ENCODE assay signal across 8 mouse cellular contexts in genomic region chr7:28801901-28802670, GRCm38 (mm10). TPM values are rescaled to one million over a fixed set of nuclear protein-coding genes. Genes with fewer than 3 reads are reported as not detected.
DNase-seq lines count a peak whose midpoint lies in the region; ATAC-seq and TF ChIP-seq lines count a peak whose summit lies in the region.

No protein-coding gene starts in this region.

- peak; percentile 21; the same call in 1 of the 2 replicates for ATAC-seq in kidney, embryonic 14.5 days (ENCODE audit: low FRiP score, low TSS enrichment)

- 0 out of 2 replicates have a peak overlapping the region, but pooled peaks have one; percentile 33 for H3K4me2 ChIP-seq in CH12.LX (ENCODE audit: insufficient read depth, low read depth, poor library complexity, severe bottlenecking)
- peak overlapping the region; percentile 26; the same call in 1 of the 2 replicates for H3K4me2 ChIP-seq in kidney, embryonic 14.5 days (replicated peaks; ENCODE audit: low read depth, low read length)

- no peak overlapping the region for H3K4me3 ChIP-seq in CH12.LX (replicated peaks in 1 of 3; ENCODE audit: low read depth in 2 of 3, low read length in 2 of 3, poor library complexity in 1 of 3)
- H3K4me3 ChIP-seq in heart, adult 2 months = no peak overlapping the region
- no peak overlapping the region for H3K4me3 ChIP-seq in kidney, embryonic 14.5 days (ENCODE audit: low read length)

- H3K27me3 ChIP-seq in CH12.LX (replicated peaks) = no peaks in the 10 kb centered on the region
- H3K27me3 ChIP-seq in heart, adult 2 months (ENCODE audit: control insufficient read depth, insufficient read depth, low read length) = no peaks in the 10 kb centered on the region
- H3K27me3 ChIP-seq in kidney, embryonic 14.5 days (ENCODE audit: control insufficient read depth, insufficient read depth, low read length) = no peaks in the 10 kb centered on the region

- dilution Hi-C loops in CH12.LX (cut with MboI; ENCODE audit: extremely low pct_ligation_motif_present, extremely low pct_unique_long_range_greater_than_20kb, low sequenced_read_pairs) = no loop called here

- peaks cover 21 to 32% of the 10 kb centered on the region in 2 experiments for H3K36me3 ChIP-seq in CH12.LX (replicated peaks in 1 of 2; ENCODE audit: control insufficient read depth in 1 of 2, insufficient read depth in 1 of 2, low read length in 1 of 2)
- no peaks in the 10 kb centered on the region for H3K36me3 ChIP-seq in heart, adult 2 months (ENCODE audit: control insufficient read depth, insufficient read depth, low read length)
- no peaks in the 10 kb centered on the region for H3K36me3 ChIP-seq in kidney, embryonic 14.5 days (ENCODE audit: control insufficient read depth, insufficient read depth, low read length)

- H3K9me3 ChIP-seq in CH12.LX (replicated peaks; ENCODE audit: low read length) = no peaks in the 10 kb centered on the region
- H3K9me3 ChIP-seq in kidney, embryonic 14.5 days (ENCODE audit: control insufficient read depth, low read length) = no peaks in the 10 kb centered on the region

- no peak for TF ChIP-seq EP300 in CH12.LX (IDR thresholded peaks at IDR 0.05; ENCODE audit: low read length)
- no peak for TF ChIP-seq EP300 in heart, adult 2 months (IDR thresholded peaks at IDR 0.05; ENCODE audit: insufficient read depth, low read depth, low read length)

- peaks cover 6% of the 10 kb centered on the region for H3K79me2 ChIP-seq in CH12.LX (replicated peaks; ENCODE audit: control insufficient read depth, extremely low read depth, insufficient read depth, poor library complexity, severe bottlenecking)
- H3K79me2 ChIP-seq in heart, adult 2 months (replicated peaks; ENCODE audit: control insufficient read depth, insufficient read depth, low read length) = no peaks in the 10 kb centered on the region

- H3K4me1 ChIP-seq in CH12.LX (ENCODE audit: control insufficient read depth in 1 of 2, insufficient read depth in 2 of 2) = peaks cover 14 to 43% of the 10 kb centered on the region in 2 experiments
- H3K4me1 ChIP-seq in heart, adult 2 months (ENCODE audit: control insufficient read depth, insufficient read depth, low read length) = peaks cover 12% of the 10 kb centered on the region
- H3K4me1 ChIP-seq in kidney, embryonic 14.5 days (ENCODE audit: control insufficient read depth, insufficient read depth, low read length) = peaks cover 27% of the 10 kb centered on the region

- intact Hi-C loops in heart, adult 2 months (cut with DNase I) = no loop called here

- TF ChIP-seq RAD21 in CH12.LX (IDR thresholded peaks at IDR 0.05; ENCODE audit: low read depth, low read length) = no peak

- in situ Hi-C loops in CH12.LX (cut with MboI; ENCODE audit: low pct_ligation_motif_present, low pct_unique_long_range_greater_than_20kb, low sequenced_read_pairs) = no loop called here

- no peak for TF ChIP-seq CTCF in CH12.LX (conservative IDR thresholded peaks at IDR 0.05 in 1 of 2, IDR thresholded peaks at IDR 0.05 in 1 of 2; ENCODE audit: low read depth in 2 of 2, low read length in 2 of 2)
- peak; percentile 48 for TF ChIP-seq CTCF in heart, adult 2 months (IDR thresholded peaks at IDR 0.05)

- DNase-seq in CH12.LX (ENCODE audit: extremely low read depth) = no peak
- DNase-seq in adipocyte (ENCODE audit: low spot score) = peak; percentile 90
- peak in 1 of 2 experiments; percentile 58 for DNase-seq in heart, adult 2 months
- DNase-seq in lung, postnatal 4 days = peak; percentile 83 to 88
- DNase-seq in spleen, postnatal 14 days (ENCODE audit: low spot score in 2 of 2) = no peak
- DNase-seq in thymus, postnatal 4 days = no peak
- no peak for DNase-seq in testis, postnatal 10 days (ENCODE audit: low spot score)

- 27% methylated on average over 10 of the region's 10 CpGs for WGBS in heart, adult 2 months
- WGBS in kidney, embryonic 14.5 days = 16% methylated on average over 10 of the region's 10 CpGs

- no peak overlapping the region for H3K9ac ChIP-seq in CH12.LX (ENCODE audit: insufficient read depth, low read depth)
- H3K9ac ChIP-seq in heart, adult 2 months (ENCODE audit: low read depth, low read length) = no peak overlapping the region
- peak overlapping the region; percentile 14; the same call in 1 of the 2 replicates for H3K9ac ChIP-seq in kidney, embryonic 14.5 days (ENCODE audit: low read depth, low read length)

- TF ChIP-seq POLR2A in CH12.LX (IDR thresholded peaks at IDR 0.05; ENCODE audit: low read depth, low read length) = no peak
- TF ChIP-seq POLR2A in heart, adult 2 months (IDR thresholded peaks at IDR 0.05; ENCODE audit: insufficient read depth, low read depth, low read length) = no peak

- H3K27ac ChIP-seq in CH12.LX (ENCODE audit: insufficient read depth, low read depth) = peak overlapping the region; percentile 37; the same call in 1 of the 2 replicates
- peak overlapping the region; percentile 94 for H3K27ac ChIP-seq in heart, adult 2 months
- H3K27ac ChIP-seq in kidney, embryonic 14.5 days (ENCODE audit: low read depth, low read length) = peak overlapping the region; percentile 94

TF ChIP-seq in CH12.LX, 34 proteins besides CTCF, POLR2A, EP300 and RAD21:
- no peak for TF ChIP-seq MAZ (IDR thresholded peaks at IDR 0.05; ENCODE audit: low read depth, low read length)
- no peak for TF ChIP-seq GABPA (IDR thresholded peaks at IDR 0.05; ENCODE audit: insufficient replicate concordance, low read depth, low read length)
- 0 out of 2 replicates have a peak, but pooled peaks have one; percentile 3 for TF ChIP-seq NRF1 (IDR thresholded peaks at IDR 0.05; ENCODE audit: low read depth, low read length)
- TF ChIP-seq ZKSCAN1 (IDR thresholded peaks at IDR 0.05; ENCODE audit: borderline replicate concordance, low read depth, low read length) = no peak
- no peak for TF ChIP-seq MYC (IDR thresholded peaks at IDR 0.05; ENCODE audit: low read depth, low read length)
- no peak for TF ChIP-seq MAFK (IDR thresholded peaks at IDR 0.05; ENCODE audit: insufficient replicate concordance, low read length)
- no peak for TF ChIP-seq ZMIZ1 (IDR thresholded peaks at IDR 0.05; ENCODE audit: low read depth, low read length)
- no peak for TF ChIP-seq NELFE (IDR thresholded peaks at IDR 0.05; ENCODE audit: low read depth, low read length)

RNA-seq across cellular contexts. Expression of gene Hnrnpl, which starts 6.3 kb away (rescaled TPM):
- total RNA-seq in CH12.LX (2012; rRNA removed) = 296 and 342 TPM in 2 replicates
- 365 and 371 TPM in 2 replicates for total RNA-seq in CH12.LX (2014; rRNA removed)
- polyA plus RNA-seq in CH12.LX (2012; ENCODE audit: insufficient read length, low read depth) = 640 and 645 TPM in 2 replicates
- total RNA-seq in heart, adult 2 months (2021) = 100 to 1,000 TPM; 192 to 206 TPM
- polyA plus RNA-seq in heart, adult 2 months (2012; rRNA removed) = 208 and 348 TPM in 2 replicates
- polyA plus RNA-seq in kidney, embryonic 14.5 days (2014; fragmentation: Nextera tagmentation; extraction: Ambion mirVana) = 283 and 322 TPM in 2 replicates

RNA-seq across cellular contexts. Expression of gene Rinl, which starts 13.3 kb away (rescaled TPM):
- total RNA-seq in CH12.LX (2012; rRNA removed) = 60.9 and 65.5 TPM in 2 replicates
- 41.5 and 46.1 TPM in 2 replicates for total RNA-seq in CH12.LX (2014; rRNA removed)
- polyA plus RNA-seq in CH12.LX (2012; ENCODE audit: insufficient read length, low read depth) = 60.6 and 61.8 TPM in 2 replicates
- total RNA-seq in heart, adult 2 months (2021) = 1 to 10 TPM; 1.3 to 2.0 TPM
- polyA plus RNA-seq in heart, adult 2 months (2012; rRNA removed) = 3.2 and 3.3 TPM in 2 replicates
- polyA plus RNA-seq in kidney, embryonic 14.5 days (2014; fragmentation: Nextera tagmentation; extraction: Ambion mirVana) = 2.9 and 5.6 TPM in 2 replicates

RNA-seq across cellular contexts. Expression of gene Ech1, which starts 22.9 kb away (rescaled TPM):
- total RNA-seq in CH12.LX (2012; rRNA removed) = 103 and 124 TPM in 2 replicates
- total RNA-seq in CH12.LX (2014; rRNA removed) = 119 and 121 TPM in 2 replicates
- 65.1 and 67.6 TPM in 2 replicates for polyA plus RNA-seq in CH12.LX (2012; ENCODE audit: insufficient read length, low read depth)
- total RNA-seq in heart, adult 2 months (2021) = 1,000 to 10,000 TPM; 1,826 to 2,229 TPM
- 2,087 and 2,697 TPM in 2 replicates for polyA plus RNA-seq in heart, adult 2 months (2012; rRNA removed)
- 134 and 150 TPM in 2 replicates for polyA plus RNA-seq in kidney, embryonic 14.5 days (2014; fragmentation: Nextera tagmentation; extraction: Ambion mirVana)

RNA-seq across cellular contexts. Expression of gene Lgals4, which starts 31.6 kb away (rescaled TPM):
- total RNA-seq in CH12.LX (2012; rRNA removed) (3.9 and 7.0 TPM in 2 replicates), CH12.LX (2014; rRNA removed) (2.6 and 3.6 TPM in 2 replicates)
- 6.5 and 7.2 TPM in 2 replicates for polyA plus RNA-seq in CH12.LX (2012; ENCODE audit: insufficient read length, low read depth)
- 10 to 100 TPM; 18.5 to 27.6 TPM for total RNA-seq in heart, adult 2 months (2021)
- 63.6 and 121 TPM in 2 replicates for polyA plus RNA-seq in heart, adult 2 months (2012; rRNA removed)
- polyA plus RNA-seq in kidney, embryonic 14.5 days (2014; fragmentation: Nextera tagmentation; extraction: Ambion mirVana) = 3.8 and 3.9 TPM in 2 replicates

RNA-seq across cellular contexts. Expression of gene Nfkbib, which starts 34.8 kb away (rescaled TPM):
- total RNA-seq in CH12.LX (2012; rRNA removed) = 59.3 and 62.8 TPM in 2 replicates
- 24.6 and 30.5 TPM in 2 replicates for total RNA-seq in CH12.LX (2014; rRNA removed)
- polyA plus RNA-seq in CH12.LX (2012; ENCODE audit: insufficient read length, low read depth) = 97.5 and 101 TPM in 2 replicates
- total RNA-seq in heart, adult 2 months (2021) = 10 to 100 TPM; 25.1 to 31.6 TPM
- 18.7 and 27.8 TPM in 2 replicates for polyA plus RNA-seq in heart, adult 2 months (2012; rRNA removed)
- 39.2 and 43.9 TPM in 2 replicates for polyA plus RNA-seq in kidney, embryonic 14.5 days (2014; fragmentation: Nextera tagmentation; extraction: Ambion mirVana)

Comparison
In these comparisons a context has a peak if more than half of its experiments do, and no peak if none do; other contexts are left out.
1. DNase-seq: peak in adipocyte (single experiment) and lung, postnatal 4 days (2 of 2); none in CH12.LX (single experiment), spleen, postnatal 14 days (0 of 2), thymus, postnatal 4 days (single experiment) and testis, postnatal 10 days (single experiment).
2. H3K27ac ChIP-seq: peak in every context shown above with its lines; median percentile 94 in heart, adult 2 months; 94 in kidney, embryonic 14.5 days; 37 in CH12.LX.
3. RNA of gene Ech1, which starts 22.9 kb away (polyA plus RNA-seq): 2,087 to 2,697 TPM in heart, adult 2 months; 134 to 150 TPM in kidney, embryonic 14.5 days and 65.1 to 67.6 TPM in CH12.LX; every median in the first group is over 10 times any median in the second.